Mouse (Mus musculus): ENCODE data around the gene Rgsl1.

DNA sequence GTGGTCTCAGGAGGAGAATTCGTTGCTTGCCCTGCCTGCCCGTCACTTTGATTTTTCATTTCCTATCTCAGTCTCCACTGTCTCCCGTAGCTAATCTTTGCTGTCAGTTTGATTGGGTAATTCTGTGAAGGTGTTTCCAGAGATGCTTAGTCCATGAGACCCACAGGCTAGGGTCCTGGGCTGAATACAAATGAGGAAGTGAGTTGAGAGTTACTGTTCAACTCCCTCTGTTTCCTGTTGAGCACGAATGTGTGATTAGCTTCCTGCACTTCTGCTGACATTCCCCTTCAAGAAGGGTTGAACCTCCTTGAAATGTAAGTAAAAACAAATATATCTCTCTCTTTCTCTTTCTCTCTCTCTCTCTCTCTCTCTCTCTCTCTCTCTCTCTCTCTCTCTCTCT is 58.3 kb downstream of the Rgsl1 start:
- TF ChIP-seq POLR2A (IDR thresholded peaks at IDR 0.05; ENCODE audit: extremely low read depth, insufficient read depth, low read length), result no peak
- no peak for TF ChIP-seq CTCF (IDR thresholded peaks at IDR 0.05; ENCODE audit: extremely low read depth, insufficient read depth, low read length)

All from cortical plate, adult 2 months (tissue).